Mouse (Mus musculus) heart, postnatal 36 days (tissue): Measurements from ENCODE around the gene Zfand6. TPM values are rescaled to one million over a fixed set of nuclear protein-coding genes. Genes with fewer than 3 reads are reported as not detected.

ENCODE experiments used
- DNase-seq, 2 experiments: peaks; one replicate each; pipeline ENCODE4 v3.0.0; 2021 to 2022
- intact Hi-C: fragments of 180-260 bp; cut with DNase I; formaldehyde crosslinking; loops from one replicate; pipeline ENCODE4 v1.15.1; 2025
- total RNA-seq, 2 experiments: library from RNA; stranded (reverse); gene quantifications; 2 replicates each; pipeline ENCODE4 v1.2.3; 2021

Zfand6 gene
- total RNA-seq, 2 experiments from 2014 or later, result 82.9 to 91.1 TPM

- no peak for DNase-seq
- intact Hi-C loops, result no loop called here
Measured at GRCm38 (mm10) chr7:84652740-84653139, 37.0 kb downstream of the Zfand6 start.

DNA sequence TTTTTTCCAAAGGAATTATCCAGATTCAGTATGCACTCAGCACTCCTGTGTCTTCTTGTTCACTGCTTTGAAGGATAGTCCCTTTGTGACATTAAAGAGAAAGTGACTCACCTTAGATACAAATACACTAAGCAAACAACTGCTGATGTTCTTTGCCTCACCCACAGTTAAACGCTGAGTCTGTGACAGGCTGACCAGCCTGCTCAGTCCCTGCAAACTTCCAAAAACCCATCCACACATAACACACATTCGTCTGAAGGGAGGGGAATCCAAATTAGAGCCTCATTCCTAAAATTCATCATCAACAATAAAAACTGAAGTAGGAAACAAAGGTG is 37.8 kb downstream of the Zfand6 start:
- intact Hi-C loops, result no loop called here
- DNase-seq, result no peak

GRCm38 (mm10) chr7:84651303-84651986 is 38.3 kb downstream of the Zfand6 start:
- intact Hi-C loops, result no loop called here
- DNase-seq, result no peak

DNA sequence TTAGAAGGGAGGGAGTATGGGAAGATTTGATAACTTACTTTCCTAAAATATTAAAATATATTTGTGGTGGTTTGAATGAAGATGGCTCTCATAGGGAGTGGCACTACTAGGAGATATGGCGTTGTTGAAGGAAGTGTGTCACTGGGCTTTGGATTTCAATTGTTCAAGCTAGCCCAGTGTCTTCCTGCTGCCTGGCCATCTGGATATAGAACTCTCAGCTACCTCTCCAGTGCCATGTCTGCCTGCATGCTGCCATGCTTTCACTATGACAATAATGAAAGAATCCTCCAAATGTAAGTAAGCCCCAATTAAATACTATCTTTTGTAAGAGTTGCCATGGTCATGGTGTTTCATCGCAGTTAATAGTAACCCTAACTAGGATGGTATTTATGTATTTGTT is 40.7 kb downstream of the Zfand6 start:
- DNase-seq, result no peak
- intact Hi-C loops, result no loop called here

- DNase-seq, result no peak
- intact Hi-C loops, result no loop called here
Measured at GRCm38 (mm10) chr7:84646256-84646655, 43.5 kb downstream of the Zfand6 start.

GRCm38 (mm10) chr7:84643270-84643998 is 46.3 kb downstream of the Zfand6 start:
- intact Hi-C loops, result no loop called here
- DNase-seq, result no peak

GRCm38 (mm10) chr7:84642159-84642928 is 47.4 kb downstream of the Zfand6 start:
- intact Hi-C loops, result no loop called here
- DNase-seq, result no peak

DNA sequence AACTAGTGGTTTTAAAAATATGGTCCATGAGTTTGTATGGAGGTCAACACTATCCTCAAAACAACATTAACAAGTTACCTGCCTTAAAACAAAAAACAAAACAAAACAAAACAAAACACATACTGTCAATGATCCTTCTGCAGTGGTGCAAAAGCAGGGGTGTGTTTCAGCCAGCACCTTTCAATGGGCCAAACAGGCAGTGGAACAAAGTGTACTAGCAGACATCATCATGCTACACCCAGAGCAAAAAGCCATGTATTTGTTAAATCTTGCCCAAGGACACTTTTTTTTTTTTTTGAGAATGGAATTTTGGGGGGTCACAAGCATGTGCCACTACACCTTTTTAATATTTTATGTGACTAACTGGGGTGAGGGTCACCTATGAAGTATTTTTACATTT is 52.8 kb downstream of the Zfand6 start:
- no peak for DNase-seq
- intact Hi-C loops, result no loop called here

- no peak for DNase-seq
- intact Hi-C loops, result no loop called here
Measured at GRCm38 (mm10) chr7:84631878-84632277, 57.9 kb downstream of the Zfand6 start.

DNA sequence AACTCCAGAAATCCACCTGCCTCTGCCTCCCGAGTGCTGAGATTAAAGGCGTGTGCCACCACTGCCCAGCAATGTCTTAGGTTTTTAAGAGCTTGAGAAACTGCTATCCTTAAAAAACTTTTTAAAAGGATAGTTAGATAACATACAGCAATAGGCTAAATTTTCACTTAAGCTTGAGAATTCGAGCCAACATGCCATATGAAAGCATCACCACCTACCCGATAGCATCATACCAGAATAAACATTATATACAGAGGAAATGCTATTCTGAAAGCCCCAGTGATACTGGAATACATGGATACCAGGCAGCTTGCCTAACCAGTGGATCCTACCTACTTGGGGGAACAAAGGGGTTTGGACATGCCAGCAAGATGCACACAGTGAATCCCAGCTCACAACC is 66.0 kb downstream of the Zfand6 start:
- DNase-seq, result no peak
- intact Hi-C loops, result no loop called here

GRCm38 (mm10) chr7:84620956-84621355 is 68.8 kb downstream of the Zfand6 start:
- intact Hi-C loops, result no loop called here
- DNase-seq, result no peak

DNA sequence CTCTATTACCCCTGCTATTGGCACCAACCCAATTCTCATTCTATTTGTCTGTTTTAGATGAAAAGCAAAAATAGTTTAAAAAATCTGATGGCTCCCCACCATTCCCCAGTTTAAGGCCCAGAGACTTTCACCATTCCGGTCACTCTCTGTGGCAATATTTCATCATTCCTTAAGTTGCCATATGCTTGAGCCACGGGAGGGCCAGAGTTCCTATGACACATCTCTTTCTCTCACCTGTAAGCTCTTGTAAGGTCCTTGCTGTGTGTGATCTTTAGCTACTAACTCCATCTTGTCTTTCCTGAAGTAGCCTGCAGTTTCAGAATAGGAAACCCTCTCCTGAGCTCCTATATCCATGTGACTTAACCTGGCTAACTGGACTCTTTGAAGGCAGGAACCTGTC is 70.8 kb downstream of the Zfand6 start:
- intact Hi-C loops, result no loop called here
- no peak for DNase-seq

- intact Hi-C loops, result no loop called here
- no peak for DNase-seq
Measured at GRCm38 (mm10) chr7:84612445-84612844, 77.3 kb downstream of the Zfand6 start.

DNA sequence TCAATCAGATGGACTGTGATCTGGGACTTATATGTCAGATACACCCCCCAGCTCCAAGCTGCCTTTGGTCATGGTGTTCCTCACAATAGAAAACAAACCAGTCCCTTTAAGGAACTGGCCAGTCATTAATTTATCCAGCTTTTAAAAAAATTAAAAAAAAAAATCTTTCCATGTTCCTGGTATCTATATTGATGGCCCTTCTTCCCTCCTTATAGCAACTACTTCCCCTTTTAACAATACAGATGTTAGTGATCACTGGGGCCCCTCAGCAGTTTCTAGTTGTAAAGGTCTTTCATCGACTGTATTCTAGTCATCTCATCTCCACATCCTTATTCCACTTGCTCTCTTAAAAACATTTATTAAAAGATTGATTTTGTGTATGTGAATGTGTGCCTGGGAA is 78.2 kb downstream of the Zfand6 start:
- DNase-seq, result no peak
- intact Hi-C loops, result no loop called here

DNA sequence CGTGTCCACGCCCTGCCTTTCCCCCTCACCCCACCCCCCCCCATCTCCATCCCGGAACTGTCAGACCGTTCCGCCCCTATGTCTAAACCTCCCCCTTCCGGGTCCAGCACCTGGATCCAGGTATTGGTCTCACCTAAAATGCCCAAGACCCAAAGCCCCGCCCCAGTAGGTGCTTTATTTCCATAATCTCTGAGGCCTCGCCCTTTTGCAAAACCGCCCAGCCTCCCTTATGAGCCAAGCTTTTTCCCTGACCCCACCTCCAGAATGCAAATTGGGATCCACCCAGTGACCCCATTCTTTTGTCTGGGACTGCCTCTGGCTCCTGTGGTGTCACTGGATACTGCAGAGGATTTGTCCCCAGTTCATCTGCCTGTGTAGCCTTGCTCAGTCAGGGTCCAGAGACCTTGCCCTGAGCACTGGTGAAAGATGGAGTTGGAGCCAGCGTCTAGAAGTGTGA is 83.4 kb downstream of the Zfand6 start, which contains the start of gene Fah:
Fah (minus strand) TSS at position 430 of the 457 bp plus-strand sequence.
- DNase-seq, result peak; percentile 35 to 51
- intact Hi-C loops, result loop anchor here (2.0 kb wide), 1 partner anchor 82 kb away; the partner anchor contains the start of gene Zfand6

DNA sequence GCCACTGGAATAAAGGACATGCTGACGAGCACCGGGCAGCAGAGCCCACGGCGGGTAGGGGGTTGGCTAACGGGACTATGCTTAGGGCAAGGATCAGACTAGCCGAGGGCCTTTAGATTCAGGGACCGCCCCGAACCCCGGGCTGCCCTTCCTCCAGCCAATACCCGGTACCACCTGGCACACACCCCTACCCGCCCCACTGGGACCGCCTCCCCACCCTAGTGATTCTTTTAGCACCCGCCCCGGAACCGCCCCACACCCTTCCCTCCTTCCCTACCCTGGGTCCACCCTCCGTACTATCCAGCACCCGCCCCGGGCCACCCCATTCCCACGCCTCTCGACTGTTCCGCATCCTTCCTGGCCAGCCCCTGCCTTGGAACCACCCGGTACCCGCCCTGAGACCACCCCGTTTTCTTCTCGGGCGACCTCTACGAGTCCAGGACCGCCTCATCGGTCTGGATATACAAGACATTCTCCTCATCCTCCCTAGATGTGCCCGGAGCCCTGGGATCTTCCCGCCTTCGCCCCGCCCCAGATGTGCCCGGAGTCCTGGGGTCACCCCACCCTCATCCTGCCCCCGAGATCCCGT is 84.0 kb downstream of the Zfand6 start:
- DNase-seq, result peak; percentile 74 to 82
- intact Hi-C loops, result loop anchor here (2.0 kb wide), 1 partner anchor 83 kb away; the partner anchor contains the start of gene Zfand6

DNA sequence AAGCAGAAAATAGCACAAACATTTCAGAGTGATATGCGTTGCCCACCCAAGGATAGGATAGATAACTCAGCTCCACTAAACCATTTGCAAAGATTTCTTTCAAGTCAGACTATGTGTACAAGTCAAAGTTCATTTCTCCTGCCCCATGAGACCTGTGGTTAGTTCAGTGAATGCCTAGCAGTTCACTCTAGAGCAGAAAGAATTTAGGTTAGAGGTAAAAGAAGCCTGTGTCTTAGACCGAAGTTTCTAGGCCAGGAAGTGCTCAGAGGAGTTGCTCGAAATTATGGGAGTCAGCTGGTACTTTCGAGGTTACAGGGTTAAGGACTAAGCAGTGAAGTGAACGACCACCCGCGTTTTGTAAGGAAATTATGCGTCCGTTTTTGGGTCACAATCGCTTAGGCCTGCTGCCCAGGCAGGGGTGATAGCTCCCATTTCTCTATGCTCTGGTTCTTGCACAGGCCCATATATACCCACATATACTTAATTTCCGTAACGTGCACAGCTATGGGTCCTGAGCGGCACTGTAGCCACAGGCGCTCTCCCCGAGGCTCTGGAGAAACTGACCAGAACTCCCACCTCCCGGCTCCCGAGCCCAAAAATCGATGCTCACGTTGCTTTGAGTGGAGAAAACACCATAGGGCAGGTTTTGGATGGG is 84.6 kb downstream of the Zfand6 start:
- DNase-seq, result no peak
- intact Hi-C loops, result no loop called here

GRCm38 (mm10) chr7:84604501-84604900 is 85.3 kb downstream of the Zfand6 start:
- intact Hi-C loops, result no loop called here
- DNase-seq, result no peak

- intact Hi-C loops, result no loop called here
- DNase-seq, result no peak
Measured at GRCm38 (mm10) chr7:84601331-84601730, 88.4 kb downstream of the Zfand6 start.

GRCm38 (mm10) chr7:84600631-84601030 is 89.1 kb downstream of the Zfand6 start:
- no peak for DNase-seq
- intact Hi-C loops, result no loop called here
